Mouse (Mus musculus) hindbrain, embryonic 11.5 days (tissue): Measurements from ENCODE around the gene Trpm3. TPM values are rescaled to one million over a fixed set of nuclear protein-coding genes. Genes with fewer than 3 reads are reported as not detected.

Source experiments
- ATAC-seq: fragments of 200-750 bp; cut with Nextera tagmentation; 2 replicates; pipeline ENCODE4 v1.8.0; 2017; ENCODE audit warnings: mild to moderate bottlenecking, moderate TSS enrichment, moderate library complexity; ENCODE audit not compliant: low FRiP score
- DNase-seq: peaks from one replicate; pipeline ENCODE4 v3.0.0-alpha.2; 2015; ENCODE audit warnings: low spot score
- H3K27ac ChIP-seq: fragments of 300-500 bp; sonication (generic); 2 replicates; pipeline ENCODE4 v1.5.1; 2014; ENCODE audit warnings: mild to moderate bottlenecking, low read depth, low read length
- H3K27me3 ChIP-seq: fragments of 300-500 bp; sonication (generic); 2 replicates; pipeline ENCODE4 v1.6.1; 2014; ENCODE audit warnings: mild to moderate bottlenecking, low read length, moderate library complexity, mixed read lengths; ENCODE audit not compliant: control insufficient read depth, insufficient read depth
- H3K36me3 ChIP-seq: fragments of 300-500 bp; sonication (generic); 2 replicates; pipeline ENCODE4 v1.6.1; 2014; ENCODE audit warnings: mild to moderate bottlenecking, low read length, moderate library complexity, mixed read lengths; ENCODE audit not compliant: control insufficient read depth, insufficient read depth
- H3K4me1 ChIP-seq: fragments of 300-500 bp; sonication (generic); replicated peaks from 2 replicates; pipeline ENCODE4 v1.6.1; 2014; ENCODE audit warnings: low read length, mixed read lengths; ENCODE audit not compliant: control insufficient read depth, insufficient read depth
- H3K4me2 ChIP-seq: fragments of 300-500 bp; sonication (generic); replicated peaks from 2 replicates; pipeline ENCODE4 v1.6.1; 2014; ENCODE audit warnings: mild to moderate bottlenecking, low read depth, low read length
- H3K4me3 ChIP-seq: fragments of 300-500 bp; sonication (generic); 2 replicates; pipeline ENCODE4 v1.5.1; 2014; ENCODE audit warnings: low read depth, low read length
- H3K9ac ChIP-seq: fragments of 300-500 bp; sonication (generic); 2 replicates; pipeline ENCODE4 v1.6.1; 2014; ENCODE audit warnings: low read depth, low read length
- H3K9me3 ChIP-seq: fragments of 300-500 bp; sonication (generic); 2 replicates; pipeline ENCODE4 v1.6.1; 2016; ENCODE audit warnings: low read length; ENCODE audit not compliant: control insufficient read depth
- WGBS: fragments of 180-500 bp; shearing (Covaris S2); extraction: QIAGEN DNeasy Blood & Tissue Kit; methylation state at CpG from one replicate; pipeline ENCODE4 v1.1.7; 2014; 5-methylcytosine and 5-hydroxymethylcytosine counted together
- polyA plus RNA-seq: library from polyadenylated mRNA; unstranded; fragments of >200 nt; fragmentation: Nextera tagmentation; extraction: Ambion mirVana; gene quantifications from 2 replicates; pipeline ENCODE4 v1.2.1, GENCODE M21; 2014

Trpm3 gene
- polyA plus RNA-seq, 1 experiment from 2014 or later = 16.6 TPM

GRCm38 (mm10) chr19:22781579-22781978 is 642.7 kb downstream of the Trpm3 start:
- no peaks in the 10 kb centered on the region for H3K4me1 ChIP-seq
- no peak overlapping the region for H3K4me3 ChIP-seq
- ATAC-seq = no peak
- H3K27me3 ChIP-seq = no peaks in the 10 kb centered on the region
- H3K9me3 ChIP-seq = no peaks in the 10 kb centered on the region
- DNase-seq = no peak
- H3K27ac ChIP-seq = no peak overlapping the region
- H3K36me3 ChIP-seq = no peaks in the 10 kb centered on the region
- H3K9ac ChIP-seq = no peak overlapping the region
- H3K4me2 ChIP-seq = no peak overlapping the region

DNA sequence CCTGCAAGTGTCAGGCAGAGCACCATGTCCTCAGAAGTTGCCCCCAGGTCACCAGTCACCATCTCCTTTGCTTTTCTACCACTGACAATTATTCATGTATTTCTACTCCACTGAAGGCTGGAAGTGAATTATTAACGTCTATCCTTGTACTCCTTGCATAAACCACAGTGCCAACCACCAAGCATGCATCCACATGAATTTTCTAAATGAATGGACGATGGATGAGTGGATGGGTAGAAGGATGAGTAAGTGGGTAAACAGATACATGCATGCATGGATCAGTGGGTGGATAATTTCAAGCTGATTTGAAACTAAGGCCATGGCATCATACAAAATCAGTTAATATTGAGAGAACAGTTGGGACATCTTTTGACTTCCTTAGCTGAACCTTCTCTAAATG is 644.9 kb downstream of the Trpm3 start:
- Histone ChIP-seq H3K4me3 (no peak overlapping the region), H3K9me3 (no peaks in the 10 kb centered on the region), H3K4me2 (no peak overlapping the region), H3K27me3 (no peaks in the 10 kb centered on the region), H3K27ac (no peak overlapping the region), H3K36me3 (no peaks in the 10 kb centered on the region), H3K4me1 (no peaks in the 10 kb centered on the region), H3K9ac (no peak overlapping the region)
- DNase-seq (no peak), ATAC-seq (no peak)
- 82% methylated on average over 2 of the region's 2 CpGs for WGBS

- ATAC-seq = no peak
- 83% methylated on average over 3 of the region's 3 CpGs for WGBS
These were observed 650.9 kb downstream of the Trpm3 start for GRCm38 (mm10) chr19:22789753-22790152.

DNA sequence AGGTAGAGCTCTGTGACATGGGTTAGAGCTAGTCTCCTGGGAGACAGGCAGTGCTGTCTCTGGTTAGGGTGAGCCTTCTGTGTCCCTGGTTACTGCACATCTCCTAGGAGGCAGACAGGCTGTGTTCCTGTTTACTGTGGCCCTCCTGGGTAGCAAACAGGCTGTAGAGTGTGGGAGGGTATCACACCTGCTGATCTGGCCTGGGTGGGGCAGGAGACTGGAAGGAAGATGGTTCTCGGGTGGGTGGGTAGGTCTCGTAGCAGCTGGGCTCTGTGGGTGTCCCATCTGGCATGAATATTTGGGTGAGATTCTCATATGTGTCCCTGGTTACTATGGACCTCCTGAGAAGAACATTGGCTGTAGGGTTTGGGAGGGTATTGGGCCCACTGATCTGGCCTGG is 658.1 kb downstream of the Trpm3 start:
- no peaks in the 10 kb centered on the region for H3K36me3 ChIP-seq
- no peaks in the 10 kb centered on the region for H3K27me3 ChIP-seq
- no peak overlapping the region for H3K27ac ChIP-seq
- H3K4me2 ChIP-seq = no peak overlapping the region
- H3K9me3 ChIP-seq = no peaks in the 10 kb centered on the region
- DNase-seq (no peak), ATAC-seq (no peak)
- WGBS = 77% methylated on average over 2 of the region's 2 CpGs
- H3K9ac ChIP-seq = no peak overlapping the region
- H3K4me3 ChIP-seq = no peak overlapping the region
- no peaks in the 10 kb centered on the region for H3K4me1 ChIP-seq

More at GRCm38 (mm10) chr19:22789753-22790152, 650.9 kb downstream of the Trpm3 start:
- Histone ChIP-seq H3K4me2 (no peak overlapping the region), H3K4me3 (no peak overlapping the region), H3K36me3 (no peaks in the 10 kb centered on the region), H3K27ac (no peak overlapping the region), H3K27me3 (no peaks in the 10 kb centered on the region), H3K9me3 (no peaks in the 10 kb centered on the region), H3K4me1 (no peaks in the 10 kb centered on the region), H3K9ac (no peak overlapping the region)
- no peak for DNase-seq

- Histone ChIP-seq H3K4me2 (no peak overlapping the region), H3K4me1 (no peaks in the 10 kb centered on the region), H3K27me3 (no peaks in the 10 kb centered on the region), H3K36me3 (no peaks in the 10 kb centered on the region), H3K9ac (no peak overlapping the region), H3K27ac (no peak overlapping the region), H3K4me3 (no peak overlapping the region), H3K9me3 (no peaks in the 10 kb centered on the region)
- DNase-seq (no peak), ATAC-seq (no peak)
- WGBS = 45% methylated on average over 5 of the region's 5 CpGs
These were observed 661.6 kb downstream of the Trpm3 start for GRCm38 (mm10) chr19:22800471-22800870.

- no peak overlapping the region for H3K4me3 ChIP-seq
- H3K36me3 ChIP-seq = no peaks in the 10 kb centered on the region
- H3K27ac ChIP-seq = no peak overlapping the region
- no peak overlapping the region for H3K9ac ChIP-seq
- H3K4me1 ChIP-seq = no peaks in the 10 kb centered on the region
- no peaks in the 10 kb centered on the region for H3K9me3 ChIP-seq
- ATAC-seq (no peak), DNase-seq (no peak)
- no peaks in the 10 kb centered on the region for H3K27me3 ChIP-seq
- H3K4me2 ChIP-seq = no peak overlapping the region
These were observed 664.5 kb downstream of the Trpm3 start for GRCm38 (mm10) chr19:22803396-22803795.

DNA sequence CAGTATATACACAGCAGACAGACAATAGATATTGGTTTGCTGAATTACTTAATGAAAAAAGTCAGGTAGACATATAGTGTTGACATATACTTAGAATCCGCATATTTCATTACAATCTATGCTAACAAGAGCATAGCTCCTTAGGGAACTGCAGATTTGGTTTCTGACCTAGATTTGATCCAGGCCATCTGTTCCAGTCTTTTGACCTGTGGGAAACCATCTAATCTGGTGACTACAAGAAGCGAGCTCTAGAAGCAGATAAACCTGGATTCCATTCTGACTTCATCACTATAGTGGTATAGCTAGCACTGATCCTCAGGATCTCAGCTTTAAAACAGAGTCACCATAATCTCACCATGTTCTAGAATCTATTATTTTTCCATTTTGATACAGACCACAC is 665.5 kb downstream of the Trpm3 start:
- DNase-seq = no peak

GRCm38 (mm10) chr19:22810247-22810646 is 671.4 kb downstream of the Trpm3 start:
- no peak overlapping the region for H3K9ac ChIP-seq
- DNase-seq = no peak
- H3K4me2 ChIP-seq = no peak overlapping the region
- no peaks in the 10 kb centered on the region for H3K36me3 ChIP-seq
- no peaks in the 10 kb centered on the region for H3K4me1 ChIP-seq
- WGBS = 92% methylated on average over 3 of the region's 3 CpGs
- H3K4me3 ChIP-seq = no peak overlapping the region
- no peak overlapping the region for H3K27ac ChIP-seq
- ATAC-seq = no peak
- H3K27me3 ChIP-seq = no peaks in the 10 kb centered on the region
- no peaks in the 10 kb centered on the region for H3K9me3 ChIP-seq

More for the DNA sequence above, 665.5 kb downstream of the Trpm3 start:
- no peak for ATAC-seq
- no peaks in the 10 kb centered on the region for H3K4me1 ChIP-seq
- H3K27me3 ChIP-seq = no peaks in the 10 kb centered on the region
- no peaks in the 10 kb centered on the region for H3K36me3 ChIP-seq
- 84% methylated on average over 2 of the region's 2 CpGs for WGBS
- H3K9ac ChIP-seq = no peak overlapping the region
- no peak overlapping the region for H3K4me2 ChIP-seq
- H3K9me3 ChIP-seq = no peaks in the 10 kb centered on the region
- no peak overlapping the region for H3K27ac ChIP-seq
- H3K4me3 ChIP-seq = no peak overlapping the region

GRCm38 (mm10) chr19:22821741-22822140 is 682.9 kb downstream of the Trpm3 start:
- Histone ChIP-seq H3K4me3 (no peak overlapping the region), H3K9me3 (no peaks in the 10 kb centered on the region), H3K36me3 (no peaks in the 10 kb centered on the region), H3K9ac (no peak overlapping the region), H3K4me1 (peaks cover 3% of the 10 kb centered on the region; the same call in 1 of the 2 replicates), H3K27ac (no peak overlapping the region), H3K4me2 (no peak overlapping the region), H3K27me3 (peaks cover 2% of the 10 kb centered on the region; the same call in 1 of the 2 replicates)
- DNase-seq (no peak), ATAC-seq (no peak)
- WGBS = 71% methylated on average over 8 of the region's 8 CpGs
